Mouse (Mus musculus) activated CD4-positive, CD25-positive, alpha-beta regulatory T cell, adult 4 months (primary cell): ENCODE measurements around the gene Fkbp5. TPM values are rescaled to one million over a fixed set of nuclear protein-coding genes. Genes with fewer than 3 reads are reported as not detected.
"Not testable (repeated sequence)": the region's sequence is repeated elsewhere in the genome, so short reads cannot be mapped to it uniquely, and the experiment has no call there.

ENCODE experiments used
- ATAC-seq: one replicate; pipeline ENCODE4 v1.8.0; 2017
- polyA plus RNA-seq, 2 experiments: library from polyadenylated mRNA; unstranded; fragments of 100-300 nt; shearing (Covaris generic); gene quantifications; one replicate each; pipeline ENCODE4 v1.2.1; 2017

Fkbp5 gene
- polyA plus RNA-seq, 2 experiments from 2014 or later, result 17.9 to 24.0 TPM

DNA sequence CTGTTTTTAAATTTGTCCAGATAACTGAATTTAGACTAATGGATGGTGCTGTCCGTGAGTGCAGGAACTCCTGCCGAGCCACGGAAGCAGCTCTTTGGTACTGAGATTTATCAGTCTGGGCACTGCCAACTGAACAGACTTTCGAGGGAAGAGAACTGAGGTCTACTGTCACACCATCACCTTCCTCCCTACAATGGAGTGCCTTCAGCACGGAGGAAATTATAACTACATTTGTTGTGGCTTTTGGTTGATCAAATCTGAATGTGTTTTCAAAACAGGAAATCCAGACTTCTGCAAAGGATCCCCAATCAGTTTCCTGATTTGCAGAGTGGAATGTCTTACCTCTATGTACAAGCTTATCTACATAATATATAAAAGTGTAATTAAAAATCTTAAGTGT, 99.6 kb downstream of the Fkbp5 start:
- no peak for ATAC-seq

DNA sequence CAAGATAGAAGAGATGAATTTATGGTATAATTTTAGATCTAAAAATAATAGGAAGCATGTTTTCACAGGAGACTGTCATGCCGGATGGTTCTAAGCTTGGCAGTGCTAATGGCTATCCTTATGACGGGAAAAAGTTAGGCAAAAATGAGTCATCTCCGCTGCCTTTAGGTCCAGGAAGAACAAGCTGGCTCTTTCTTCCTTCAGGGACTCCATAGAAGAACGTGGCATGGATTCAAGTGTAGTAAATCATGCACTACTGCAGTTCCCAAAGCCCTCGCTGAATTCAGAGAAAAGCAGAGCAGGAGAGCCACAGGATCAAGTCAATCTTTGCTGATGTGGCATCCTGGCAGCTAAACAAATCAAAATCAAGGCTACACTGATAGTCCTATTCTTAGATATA, 102.1 kb downstream of the Fkbp5 start:
- no peak for ATAC-seq

DNA sequence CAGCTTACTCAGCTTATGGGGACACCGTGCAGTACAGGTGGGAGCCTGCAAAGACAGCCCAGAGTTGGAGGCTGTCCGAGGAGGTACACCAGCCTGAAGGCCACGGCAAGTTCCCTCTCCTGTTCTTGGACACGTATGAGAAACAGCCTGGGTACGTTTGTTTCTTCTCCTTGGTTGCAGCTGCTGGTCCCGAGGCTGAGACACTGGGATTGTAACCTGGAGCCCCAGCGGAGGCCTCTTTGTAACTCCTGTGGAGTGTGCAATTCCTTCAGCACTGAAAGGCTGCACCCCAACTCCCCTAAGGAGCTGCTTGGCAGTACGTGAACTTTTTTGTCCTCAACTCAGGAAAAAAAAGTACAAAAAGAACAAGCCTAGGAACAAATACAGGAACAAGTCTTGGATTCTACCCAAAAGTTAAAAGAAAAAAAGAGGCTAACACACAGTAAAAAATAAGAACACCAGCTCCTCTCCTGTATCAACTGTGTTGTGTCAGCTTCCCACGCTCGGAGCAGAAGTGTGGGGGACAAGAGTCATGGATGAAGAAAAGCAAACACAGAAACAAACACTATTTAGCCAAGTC, 105.9 kb downstream of the Fkbp5 start:
- no peak for ATAC-seq

DNA sequence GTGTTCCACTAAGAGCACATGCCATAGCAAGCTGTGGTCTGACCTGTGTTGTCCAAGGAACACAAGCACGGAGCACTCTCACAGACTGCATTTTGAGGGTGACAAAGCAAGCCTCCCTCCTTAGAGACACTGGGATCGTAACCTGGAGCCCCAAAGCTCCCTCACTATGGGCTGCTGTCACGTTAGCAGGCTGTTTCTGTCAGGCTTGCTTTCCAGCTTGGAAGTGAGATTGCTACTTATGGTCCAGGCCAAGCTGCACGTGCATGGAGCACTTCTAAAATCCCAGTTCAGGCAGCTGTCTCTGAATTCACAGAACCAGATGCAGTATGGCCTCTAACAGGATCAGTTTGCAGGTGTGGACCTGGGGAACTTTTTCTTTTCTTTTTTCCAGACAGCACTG, 106.6 kb downstream of the Fkbp5 start:
- ATAC-seq, result no peak

DNA sequence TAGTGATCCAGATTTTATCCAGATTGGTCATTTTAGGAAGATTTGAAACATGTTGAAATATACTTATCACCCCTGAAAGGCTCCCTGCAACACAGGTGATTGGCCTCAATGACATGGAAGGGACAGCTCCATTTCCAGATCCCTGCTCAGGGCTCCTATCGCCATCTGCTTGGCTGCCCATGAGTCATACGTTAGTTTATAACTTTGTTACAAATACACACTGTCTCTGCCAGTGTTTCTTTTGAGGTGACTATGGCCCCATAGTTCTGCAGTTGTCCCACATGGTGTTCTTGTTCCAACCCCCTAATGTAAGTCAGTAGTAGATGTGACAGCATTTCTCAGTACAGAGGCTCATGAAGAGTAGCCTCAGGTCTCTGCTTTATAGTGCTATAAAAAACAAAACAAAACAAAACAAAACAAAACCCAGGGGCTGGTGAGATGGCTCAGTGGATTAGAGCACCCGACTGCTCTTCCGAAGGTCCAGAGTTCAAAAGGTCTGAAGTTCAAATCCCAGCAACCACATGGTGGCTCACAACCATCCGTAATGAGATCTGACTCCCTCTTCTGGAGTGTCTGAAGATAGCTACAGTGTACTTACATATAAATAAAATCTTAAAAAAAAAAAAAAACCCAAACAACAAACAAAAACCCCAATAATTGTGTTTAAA, 108.9 kb downstream of the Fkbp5 start:
- no peak for ATAC-seq

DNA sequence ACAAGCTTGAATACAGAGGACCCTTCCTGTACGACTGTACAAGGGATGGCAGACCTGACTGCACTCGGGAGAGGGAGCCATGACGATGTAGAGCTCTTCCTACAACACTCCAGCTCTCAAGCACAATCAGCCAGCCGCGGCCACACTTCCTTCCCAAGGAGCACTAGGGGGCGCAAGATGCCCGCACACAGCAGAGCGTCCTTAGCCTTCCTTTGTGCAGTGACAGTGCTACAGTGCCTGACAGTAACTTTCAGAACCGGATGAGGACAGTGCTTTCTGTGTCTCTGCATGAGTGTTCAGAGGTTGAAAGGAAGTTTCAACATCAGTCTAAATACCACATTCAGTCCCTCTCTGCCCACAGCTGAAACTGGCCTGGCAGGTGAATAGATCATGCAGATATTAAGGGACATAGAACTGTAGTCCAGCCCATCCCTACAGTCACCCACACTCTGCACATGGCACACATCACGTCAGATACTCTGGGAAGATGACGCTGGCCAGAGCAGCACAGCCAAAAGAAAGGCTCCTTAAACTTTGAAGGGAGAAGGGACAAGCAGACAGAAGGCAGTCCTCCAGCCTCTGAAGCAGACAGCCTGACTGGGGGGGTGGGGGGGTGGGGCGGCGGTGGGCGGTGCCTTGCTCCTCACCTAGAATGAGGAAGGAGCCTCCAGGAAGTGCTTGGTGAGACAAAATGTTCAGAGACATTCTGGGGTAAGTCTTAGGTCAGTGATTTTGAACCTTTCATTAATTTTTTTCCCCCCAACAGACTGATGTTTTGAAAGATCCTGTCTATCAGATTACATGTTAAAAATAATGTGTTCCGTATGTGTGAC, 109.7 kb downstream of the Fkbp5 start:
- ATAC-seq, result peak; percentile 89

DNA sequence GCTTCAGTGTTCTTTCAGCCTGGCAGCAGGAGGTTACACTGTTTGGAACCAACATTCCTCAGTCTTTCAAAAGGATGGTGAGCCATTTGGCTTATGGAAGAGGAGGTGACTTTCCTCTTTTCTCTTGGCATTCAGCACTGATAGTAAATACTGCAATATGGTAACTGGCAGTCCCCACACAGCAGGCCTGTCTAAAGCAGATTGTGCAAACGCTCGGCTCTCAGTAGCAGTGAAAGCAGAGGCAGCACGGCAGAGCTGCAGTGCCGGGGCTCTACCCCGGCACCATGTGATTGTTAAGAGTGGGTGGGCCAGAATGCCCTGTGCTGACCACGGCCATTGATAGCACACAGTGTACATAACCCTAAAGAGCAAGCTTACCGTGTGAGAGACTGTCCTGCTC, 110.9 kb downstream of the Fkbp5 start:
- ATAC-seq, result no peak

DNA sequence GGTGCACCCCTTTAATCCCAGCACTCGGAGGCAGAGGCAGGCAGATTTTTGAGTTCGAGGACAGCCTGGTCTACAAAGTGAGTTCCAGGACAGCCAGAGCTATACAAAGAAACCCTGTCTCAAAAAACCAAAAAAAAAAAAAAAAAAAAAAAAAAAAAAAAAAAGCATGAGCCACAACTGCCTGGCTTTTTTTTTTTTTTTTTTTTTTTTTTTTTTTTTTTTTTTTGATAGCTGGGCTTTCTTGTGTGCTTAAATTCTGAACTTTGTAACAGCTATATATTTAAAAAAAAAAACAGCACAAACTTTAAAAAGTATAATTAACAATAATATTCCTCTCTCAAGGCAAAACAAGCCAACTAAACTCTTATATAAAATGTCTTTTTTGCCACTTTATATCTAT, 112.6 kb downstream of the Fkbp5 start:
- ATAC-seq, result not testable (repeated sequence)

GRCm38 (mm10) chr17:28404301-28404700, 113.0 kb downstream of the Fkbp5 start:
- ATAC-seq, result no peak

GRCm38 (mm10) chr17:28394994-28395393, 122.3 kb downstream of the Fkbp5 start:
- ATAC-seq, result no peak

DNA sequence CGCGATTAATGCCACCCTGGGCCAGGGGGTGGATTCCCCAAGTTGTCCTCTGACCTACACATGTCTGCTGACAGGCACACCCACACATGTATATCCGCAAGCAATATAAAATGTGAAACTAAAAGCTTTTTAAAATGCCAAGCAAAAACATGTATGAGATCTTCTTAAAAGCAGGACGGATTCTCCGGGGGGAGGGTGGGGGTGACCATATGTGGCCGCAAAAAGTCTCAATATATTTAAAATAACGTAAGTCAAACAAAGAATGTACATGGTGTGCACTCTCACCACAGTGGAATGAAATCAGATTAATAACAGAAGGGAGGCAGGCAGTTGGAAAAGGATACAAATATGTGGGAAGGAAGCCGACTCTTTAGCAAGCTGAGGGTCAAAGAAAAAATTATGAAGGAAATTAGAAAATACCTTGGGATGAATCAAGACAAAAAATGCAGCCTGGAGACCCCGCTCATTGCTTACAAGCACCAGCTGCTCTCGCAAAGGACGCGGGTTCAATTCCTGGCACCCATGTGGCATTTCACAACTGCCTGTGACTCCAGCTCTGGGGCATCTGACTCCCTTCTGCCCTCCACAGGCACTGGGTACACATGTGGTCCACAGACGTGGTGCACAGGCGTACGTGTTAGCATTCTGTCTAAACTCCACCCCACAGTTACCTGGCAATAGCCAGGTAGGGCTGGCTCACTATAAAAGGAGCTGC, 123.1 kb downstream of the Fkbp5 start:
- no peak for ATAC-seq

DNA sequence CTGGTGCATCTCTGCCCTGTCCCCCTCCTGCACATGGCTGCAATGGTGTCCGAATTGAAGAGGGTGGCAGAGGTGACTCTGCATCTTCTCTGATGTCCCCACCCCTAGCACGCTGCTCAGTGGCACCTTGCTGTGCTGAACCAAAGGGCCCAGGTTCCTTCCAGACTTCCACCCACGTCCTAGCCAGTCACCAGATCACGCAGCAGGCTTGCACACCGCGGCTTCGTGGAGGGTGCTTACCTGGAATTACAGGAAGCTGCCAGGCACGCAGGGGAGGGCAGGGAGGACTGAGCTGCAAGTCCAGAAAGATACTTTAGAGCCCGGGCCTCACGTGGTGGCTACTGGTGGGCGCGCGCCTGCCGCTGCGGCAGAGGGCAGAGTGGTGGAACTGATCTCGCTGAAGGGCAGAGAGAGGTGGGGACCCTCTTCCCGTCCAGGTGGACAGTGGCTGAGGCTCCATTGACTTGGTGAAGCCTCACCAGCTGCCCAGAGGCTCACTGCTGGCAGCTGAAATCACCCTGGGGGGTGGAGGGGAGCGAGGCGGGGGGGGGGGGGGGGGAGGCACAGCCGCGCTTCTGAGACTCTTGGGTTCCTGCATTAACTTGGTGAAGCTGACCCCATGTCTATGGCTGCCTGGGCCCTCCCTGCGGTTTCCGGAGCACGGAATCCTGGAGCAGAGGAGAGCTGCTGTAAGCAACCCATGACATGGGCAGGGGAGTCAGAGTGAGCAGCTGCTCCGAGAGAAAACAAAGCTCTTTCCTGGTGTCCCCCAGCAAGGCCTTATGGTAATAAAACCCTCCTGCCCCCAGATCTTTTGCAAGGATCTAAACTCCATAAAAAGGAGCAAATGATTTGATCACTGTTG, 125.5 kb downstream of the Fkbp5 start:
- ATAC-seq, result no peak

- no peak for ATAC-seq
Observed at GRCm38 (mm10) chr17:28388534-28388933, 128.8 kb downstream of the Fkbp5 start.

- ATAC-seq, result no peak
Observed at GRCm38 (mm10) chr17:28386150-28386905, 131.0 kb downstream of the Fkbp5 start.

GRCm38 (mm10) chr17:28384298-28384697, 133.0 kb downstream of the Fkbp5 start:
- no peak for ATAC-seq

GRCm38 (mm10) chr17:28380255-28380654, 137.1 kb downstream of the Fkbp5 start:
- no peak for ATAC-seq

- peak; percentile 52 for ATAC-seq
Observed at GRCm38 (mm10) chr17:28375592-28376061, 141.7 kb downstream of the Fkbp5 start.

- ATAC-seq, result no peak
Observed at GRCm38 (mm10) chr17:28374494-28374893, 142.8 kb downstream of the Fkbp5 start.

GRCm38 (mm10) chr17:28373821-28374220, 143.5 kb downstream of the Fkbp5 start:
- ATAC-seq, result peak; percentile 32

GRCm38 (mm10) chr17:28371941-28372340, 145.4 kb downstream of the Fkbp5 start:
- ATAC-seq, result no peak

- no peak for ATAC-seq
Observed at GRCm38 (mm10) chr17:28371286-28371685, 146.0 kb downstream of the Fkbp5 start.
